Mouse (Mus musculus) heart, embryonic 14.5 days (tissue): Measurements from ENCODE around the gene Prf1. TPM values are rescaled to one million over a fixed set of nuclear protein-coding genes. Genes with fewer than 3 reads are reported as not detected.

Experiments
- ATAC-seq: fragments of 200-750 bp; cut with Nextera tagmentation; 2 replicates; pipeline ENCODE4 v1.8.0; 2017; ENCODE audit warnings: low read depth, moderate TSS enrichment; ENCODE audit not compliant: insufficient number of reproducible peaks, insufficient read depth, low FRiP score
- H3K27ac ChIP-seq, 2 experiments: fragments of 200-500 bp in 1 of 2; fragments of 300-500 bp in 1 of 2; sonication (generic) in 1 of 2; replicated peaks in 1 of 2; 2 replicates each; pipeline ENCODE4 v1.5.1; 2012 to 2014; ENCODE audit warnings: low read depth in 2 of 2, low read length in 2 of 2, control low read depth in 1 of 2, mild to moderate bottlenecking in 1 of 2, mixed read lengths in 1 of 2; ENCODE audit not compliant: control insufficient read depth in 1 of 2, insufficient read depth in 1 of 2
- H3K27me3 ChIP-seq: fragments of 300-500 bp; sonication (generic); 2 replicates; pipeline ENCODE4 v1.6.1; 2014; ENCODE audit warnings: mild to moderate bottlenecking, low read length, control low read depth; ENCODE audit not compliant: control insufficient read depth, insufficient read depth
- H3K36me3 ChIP-seq: fragments of 300-500 bp; sonication (generic); 2 replicates; pipeline ENCODE4 v1.6.1; 2014; ENCODE audit warnings: mild to moderate bottlenecking, control low read depth, low read length, mixed read lengths; ENCODE audit not compliant: control insufficient read depth, insufficient read depth
- H3K4me1 ChIP-seq, 2 experiments: fragments of 200-500 bp in 1 of 2; fragments of 300-500 bp in 1 of 2; sonication (generic) in 1 of 2; 2 replicates each; pipeline ENCODE4 v1.6.1; 2012 to 2014; ENCODE audit warnings: low read length in 2 of 2, control low read depth in 1 of 2, mixed read lengths in 1 of 2; ENCODE audit not compliant: control insufficient read depth in 2 of 2, insufficient read depth in 2 of 2
- H3K4me2 ChIP-seq: fragments of 300-500 bp; sonication (generic); 2 replicates; pipeline ENCODE4 v1.6.1; 2014; ENCODE audit warnings: mild to moderate bottlenecking, low read length
- H3K4me3 ChIP-seq, 2 experiments: fragments of 200-500 bp in 1 of 2; fragments of 300-500 bp in 1 of 2; sonication (generic) in 1 of 2; 2 replicates each; pipeline ENCODE4 v1.5.1; 2012 to 2014; ENCODE audit warnings: low read length in 2 of 2, mild to moderate bottlenecking in 2 of 2, control low read depth in 1 of 2, low read depth in 1 of 2, moderate library complexity in 1 of 2; ENCODE audit not compliant: control insufficient read depth in 1 of 2, insufficient read depth in 1 of 2
- H3K9ac ChIP-seq: fragments of 300-500 bp; sonication (generic); 2 replicates; pipeline ENCODE4 v1.6.1; 2014; ENCODE audit warnings: mild to moderate bottlenecking, low read length
- H3K9me3 ChIP-seq: fragments of 300-500 bp; sonication (generic); 2 replicates; pipeline ENCODE4 v1.6.1; 2016; ENCODE audit warnings: low read length, control low read depth; ENCODE audit not compliant: control insufficient read depth
- WGBS: fragments of 180-500 bp; shearing (Covaris S2); extraction: QIAGEN DNeasy Blood & Tissue Kit; methylation state at CpG from one replicate; pipeline ENCODE4 v1.1.7; 2014; 5-methylcytosine and 5-hydroxymethylcytosine counted together
- polyA plus RNA-seq: library from polyadenylated mRNA; unstranded; fragments of >200 nt; fragmentation: Nextera tagmentation; extraction: Ambion mirVana; gene quantifications from 2 replicates; pipeline ENCODE4 v1.2.1, GENCODE M21; 2014

The Prf1 gene
- polyA plus RNA-seq, 1 experiment from 2014 or later, result 0.11 TPM

DNA sequence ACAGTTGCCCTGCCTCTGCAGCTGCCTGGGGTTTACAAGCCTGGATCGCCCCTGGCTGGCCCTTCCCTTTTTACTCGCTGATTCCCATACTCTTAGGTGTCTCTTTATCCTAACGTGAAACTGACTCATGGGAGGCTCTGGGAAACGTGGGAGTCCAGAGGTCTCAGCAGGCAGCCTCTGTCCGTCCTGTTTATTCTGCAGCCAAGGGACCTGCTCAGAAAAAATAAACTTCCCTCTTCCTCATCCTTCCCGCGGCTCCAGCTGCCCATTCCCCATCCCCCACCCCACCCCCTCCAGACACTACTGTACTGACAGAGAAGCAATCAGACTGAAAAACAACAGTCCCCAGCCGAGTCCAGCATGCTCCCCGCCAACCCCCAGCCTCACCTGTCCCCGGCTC, 48.7 kb downstream of the Prf1 start:
- 14% methylated on average over 10 of the region's 10 CpGs for WGBS
- no peaks in the 10 kb centered on the region for H3K27me3 ChIP-seq
- peaks cover 78% of the 10 kb centered on the region for H3K36me3 ChIP-seq
- H3K4me3 ChIP-seq, result no peak overlapping the region
- no peak overlapping the region for H3K4me2 ChIP-seq
- H3K9ac ChIP-seq, result no peak overlapping the region
- ATAC-seq, result no peak
- H3K4me1 ChIP-seq, result peaks cover 15 to 26% of the 10 kb centered on the region in 2 experiments
- 0 out of 2 replicates have a peak, but pooled peaks cover 3% of the 10 kb centered on the region for H3K9me3 ChIP-seq
- H3K27ac ChIP-seq, result peak overlapping the region; percentile 17 to 24; a peak in 2 of 4 replicates

DNA sequence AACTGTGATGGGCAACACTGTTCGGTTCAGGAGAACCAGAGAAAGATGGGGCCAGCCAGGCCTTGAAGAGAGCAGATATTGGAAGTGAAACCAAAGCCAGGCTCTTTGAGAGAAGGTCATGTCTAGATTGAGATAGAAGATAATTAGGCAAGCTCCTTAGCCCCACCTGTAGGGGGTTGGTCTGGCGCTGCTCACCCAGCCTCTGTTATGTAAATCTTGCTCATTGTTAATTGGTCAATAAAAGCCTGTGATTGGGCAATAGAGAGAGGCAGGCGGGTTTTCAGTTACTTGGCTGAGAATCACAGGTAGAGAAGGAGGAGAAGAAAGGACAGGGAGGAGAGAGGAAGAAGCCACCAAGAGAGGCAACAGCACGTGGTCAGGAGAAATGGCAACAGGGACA, 53.6 kb downstream of the Prf1 start:
- Histone ChIP-seq H3K4me2 (no peak overlapping the region), H3K36me3 (peaks cover 92% of the 10 kb centered on the region), H3K9me3 (no peaks in the 10 kb centered on the region), H3K27me3 (no peaks in the 10 kb centered on the region), H3K4me1 (peaks cover 1 to 11% of the 10 kb centered on the region in 2 experiments; a peak in 3 of 4 replicates), H3K4me3 (no peak overlapping the region), H3K9ac (no peak overlapping the region), H3K27ac (no peak overlapping the region)
- whole genome bisulfite sequencing, result 81% methylated on average over 4 of the region's 4 CpGs
- no peak for ATAC-seq

Other genes starting within 250 kb of the Prf1 start
- 84.7 and 95.5 TPM in 2 replicates for gene Pcbd1, start 208.5 kb upstream of the Prf1 start, polyA plus RNA-seq
- gene Sgpl1, start 150.1 kb upstream of the Prf1 start, polyA plus RNA-seq, result 33.0 and 34.5 TPM in 2 replicates
- not detected in 2 replicates for gene Tbata, start 125.9 kb upstream of the Prf1 start, polyA plus RNA-seq
- 0.97 and 1.1 TPM in 2 replicates for gene Adamts14, start 24.4 kb upstream of the Prf1 start, polyA plus RNA-seq
- 19.5 and 21.7 TPM in 2 replicates for gene Pald1, start 85.7 kb downstream of the Prf1 start, polyA plus RNA-seq
- gene Nodal, start 120.1 kb downstream of the Prf1 start, polyA plus RNA-seq, result 0.12 and 0.15 TPM in 2 replicates
- 36.6 and 36.9 TPM in 2 replicates for gene Eif4ebp2, start 154.8 kb downstream of the Prf1 start, polyA plus RNA-seq
- gene Lrrc20, start 178.0 kb downstream of the Prf1 start, polyA plus RNA-seq, result 10.5 and 13.3 TPM in 2 replicates